Mouse (Mus musculus) spleen, adult 10 weeks (tissue): ENCODE results near the gene Cadm3. TPM values are rescaled to one million over a fixed set of nuclear protein-coding genes. Genes with fewer than 3 reads are reported as not detected.

Experiments used
- polyA plus RNA-seq: library from polyadenylated mRNA; stranded (reverse); fragments of 350-450 nt; fragmentation: Illumina TruSeq; extraction: RNeasy Lipid Tissue Mini Kit (QIAGEN cat#74804); gene quantifications from one replicate; pipeline ENCODE4 v1.2.3, GENCODE M21; 2015; ENCODE audit warnings: low replicate concordance; ENCODE audit not compliant: insufficient read depth

The Cadm3 gene
- polyA plus RNA-seq: 9.4 TPM

DNA sequence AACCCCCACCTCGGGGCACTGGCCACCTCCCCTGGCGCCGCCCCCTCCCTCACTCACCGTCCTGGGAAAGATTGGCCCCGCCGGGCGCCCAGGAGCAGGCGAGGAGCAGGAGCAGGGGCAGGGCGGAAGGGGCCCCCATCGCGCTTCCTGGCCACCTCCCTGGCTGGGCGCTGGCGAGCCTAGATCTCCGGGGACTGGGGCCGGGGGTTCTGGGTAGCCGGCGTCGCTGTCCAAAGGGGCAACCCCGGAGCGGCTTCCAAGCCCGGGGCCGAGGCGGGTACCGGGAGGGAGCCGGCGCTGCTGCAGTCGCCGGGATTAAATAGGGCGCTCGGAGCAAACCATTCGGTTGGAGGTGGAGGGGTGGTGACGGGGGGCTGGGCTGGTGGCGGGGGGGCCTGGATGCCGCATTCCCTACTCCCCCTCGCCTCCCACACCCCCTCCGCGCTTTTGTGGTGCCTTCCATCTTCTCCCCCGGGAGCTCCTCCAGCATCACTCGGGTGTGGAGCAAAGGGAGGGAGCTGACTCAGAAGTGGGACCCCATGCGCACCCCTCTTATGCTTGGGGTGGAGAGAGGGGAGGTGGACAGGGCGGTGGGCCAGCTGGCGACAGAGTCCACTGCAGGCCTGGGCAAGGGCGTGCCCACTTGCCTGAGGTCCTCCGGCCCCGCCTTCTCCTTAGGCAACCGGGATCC lies at the start of gene Cadm3:
Cadm3 (minus strand) TSS at position 340 of the 691 bp plus-strand sequence.

DNA sequence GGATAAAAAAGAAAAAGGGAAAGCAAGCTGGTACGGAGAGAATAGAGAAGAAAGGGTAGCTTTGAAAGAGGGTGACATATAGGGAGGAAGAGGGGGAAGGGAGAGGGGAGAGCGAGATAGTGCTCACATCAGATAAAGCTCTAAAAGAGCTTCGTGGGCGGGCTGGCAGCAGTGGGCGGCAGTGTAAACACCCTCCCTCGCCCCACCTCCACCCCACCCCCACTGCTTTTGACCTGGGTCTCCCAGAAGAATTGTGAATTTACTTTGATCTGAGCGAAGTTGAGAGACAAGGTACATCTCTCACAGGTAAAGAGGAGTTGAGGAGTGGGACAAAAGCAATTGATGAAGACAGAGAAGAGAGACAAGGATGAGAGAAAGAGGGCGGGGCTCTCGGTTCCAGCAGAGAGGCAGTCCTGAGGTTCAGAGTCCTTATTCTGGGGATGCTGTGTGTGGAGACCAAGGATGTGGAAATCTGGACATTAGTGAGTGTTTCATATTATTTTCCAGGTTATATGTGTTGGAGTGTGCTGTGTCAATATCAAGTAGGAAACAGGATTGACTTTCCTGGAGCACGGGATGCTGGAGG lies 17.0 kb downstream of the Cadm3 start, which contains the start of gene Aim2:
Aim2 (plus strand) TSS at position 508 of the 586 bp plus-strand sequence.

DNA sequence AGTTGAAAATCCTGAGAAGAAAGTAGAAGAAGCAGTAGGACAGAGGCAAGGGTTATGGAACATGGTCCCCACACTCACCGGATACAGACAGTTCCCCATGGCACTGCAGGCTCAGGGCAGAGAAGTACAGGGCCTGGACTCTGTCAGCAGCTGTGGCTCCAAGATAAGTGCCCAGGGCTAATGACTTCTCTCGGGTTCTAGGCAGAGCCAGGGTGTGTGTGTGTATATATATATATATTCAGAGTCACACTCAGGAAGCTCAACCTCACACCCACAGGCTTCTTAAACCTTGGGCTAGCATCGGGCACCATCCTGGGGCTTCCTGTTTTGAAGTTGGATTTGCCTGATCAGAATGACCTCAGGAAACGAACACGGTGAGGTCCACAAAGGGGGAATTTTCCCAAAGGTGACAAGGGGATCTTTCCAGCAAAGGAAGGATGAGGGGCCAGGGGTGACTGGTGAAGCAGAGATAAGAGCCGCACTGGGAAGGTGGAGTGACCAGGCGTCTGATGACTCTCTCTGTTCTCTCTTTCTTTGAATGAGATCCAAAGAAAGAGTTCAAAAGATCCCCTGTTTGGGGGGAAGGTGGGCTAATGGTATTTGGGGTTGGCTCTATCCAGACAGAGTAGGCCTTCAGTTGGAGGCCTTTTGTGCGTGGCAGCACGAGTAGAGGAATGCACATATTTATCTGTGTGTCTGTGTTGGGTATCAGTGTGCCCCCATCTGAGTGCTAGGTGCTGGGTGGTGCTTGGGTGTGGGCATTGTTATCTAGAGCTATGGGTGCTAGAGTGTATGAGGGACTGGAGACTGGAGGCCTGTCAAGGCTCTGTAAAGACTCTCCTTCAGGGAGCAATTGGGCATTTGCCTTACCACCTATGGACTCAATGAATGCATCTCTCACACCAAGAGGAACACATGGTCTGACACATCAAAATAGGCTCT lies 33.9 kb downstream of the Cadm3 start, which contains the start of gene Ackr1:
Ackr1 (minus strand) TSS at position 439 of the 942 bp plus-strand sequence.

Other genes with a start within 250 kb of the Cadm3 start
- gene Olfr1408, start 230.3 kb downstream of the Cadm3 start, polyA plus RNA-seq: not detected
- gene Olfr1406, start 177.1 kb downstream of the Cadm3 start, polyA plus RNA-seq: not detected
- not detected for gene Olfr218, start 169.9 kb downstream of the Cadm3 start, polyA plus RNA-seq
- not detected for gene Olfr1404, start 155.3 kb downstream of the Cadm3 start, polyA plus RNA-seq
- gene Fcer1a, start 140.5 kb downstream of the Cadm3 start, polyA plus RNA-seq: 1.0 TPM
- not detected for gene Olfr418, start 101.7 kb downstream of the Cadm3 start, polyA plus RNA-seq
- not detected for gene Mptx2, start 89.9 kb downstream of the Cadm3 start, polyA plus RNA-seq
- 4.5 TPM for gene Ackr1, start 33.9 kb downstream of the Cadm3 start, polyA plus RNA-seq
- gene Aim2, start 16.8 kb downstream of the Cadm3 start, polyA plus RNA-seq: 144 TPM
- 75.9 TPM for gene Ifi206, start 123.3 kb upstream of the Cadm3 start, polyA plus RNA-seq
- 38.5 TPM for gene Ifi214, start 168.3 kb upstream of the Cadm3 start, polyA plus RNA-seq
- 129 TPM for gene Ifi213, start 231.6 kb upstream of the Cadm3 start, polyA plus RNA-seq